Mouse (Mus musculus) forebrain, embryonic 14.5 days (tissue): ENCODE measurements around the gene Asphd2. TPM values are rescaled to one million over a fixed set of nuclear protein-coding genes. Genes with fewer than 3 reads are reported as not detected.

Experiments
- ATAC-seq: fragments of 200-750 bp; cut with Nextera tagmentation; 2 replicates; pipeline ENCODE4 v1.8.0; 2017; ENCODE audit warnings: mild to moderate bottlenecking, moderate library complexity
- DNase-seq: peaks from one replicate; pipeline ENCODE4 v3.0.0-alpha.2; 2015; ENCODE audit warnings: low spot score
- H3K27ac ChIP-seq: fragments of 300-500 bp; sonication (generic); 2 replicates; pipeline ENCODE4 v1.5.1; 2014; ENCODE audit warnings: low read depth, mild to moderate bottlenecking, control low read depth, low read length, moderate library complexity
- H3K27me3 ChIP-seq: fragments of 300-500 bp; sonication (generic); replicated peaks from 2 replicates; pipeline ENCODE4 v1.6.1; 2014; ENCODE audit warnings: low read length, control low read depth, mixed read lengths; ENCODE audit not compliant: control insufficient read depth, insufficient read depth
- H3K36me3 ChIP-seq: fragments of 300-500 bp; sonication (generic); 2 replicates; pipeline ENCODE4 v1.6.1; 2014; ENCODE audit warnings: low read length, control low read depth; ENCODE audit not compliant: control insufficient read depth, insufficient read depth
- H3K4me1 ChIP-seq: fragments of 300-500 bp; sonication (generic); 2 replicates; pipeline ENCODE4 v1.6.1; 2014; ENCODE audit warnings: antibody characterized with exemption, low read length, control low read depth; ENCODE audit not compliant: control insufficient read depth, insufficient read depth
- H3K4me2 ChIP-seq: fragments of 300-500 bp; sonication (generic); 2 replicates; pipeline ENCODE4 v1.6.1; 2014; ENCODE audit warnings: mild to moderate bottlenecking, control low read depth, low read length
- H3K4me3 ChIP-seq: fragments of 300-500 bp; sonication (generic); 2 replicates; pipeline ENCODE4 v1.5.1; 2014; ENCODE audit warnings: low read depth, low read length, control low read depth
- H3K9ac ChIP-seq: fragments of 300-500 bp; sonication (generic); 2 replicates; pipeline ENCODE4 v1.6.1; 2014; ENCODE audit warnings: mild to moderate bottlenecking, low read length, control low read depth, moderate library complexity
- H3K9me3 ChIP-seq: fragments of 300-500 bp; sonication (generic); replicated peaks from 2 replicates; pipeline ENCODE4 v1.6.1; 2016; ENCODE audit warnings: low read length, control low read depth, mixed read lengths; ENCODE audit not compliant: control insufficient read depth
- WGBS: fragments of 180-500 bp; shearing (Covaris S2); extraction: QIAGEN DNeasy Blood & Tissue Kit; methylation state at CpG from one replicate; pipeline ENCODE4 v1.1.7; 2014; 5-methylcytosine and 5-hydroxymethylcytosine counted together
- polyA plus RNA-seq: library from polyadenylated mRNA; unstranded; fragments of >200 nt; fragmentation: Nextera tagmentation; extraction: Ambion mirVana; gene quantifications from 2 replicates; pipeline ENCODE4 v1.2.1, GENCODE M21; 2014

Gene Asphd2
- polyA plus RNA-seq, 1 experiment from 2014 or later: 31.6 TPM

DNA sequence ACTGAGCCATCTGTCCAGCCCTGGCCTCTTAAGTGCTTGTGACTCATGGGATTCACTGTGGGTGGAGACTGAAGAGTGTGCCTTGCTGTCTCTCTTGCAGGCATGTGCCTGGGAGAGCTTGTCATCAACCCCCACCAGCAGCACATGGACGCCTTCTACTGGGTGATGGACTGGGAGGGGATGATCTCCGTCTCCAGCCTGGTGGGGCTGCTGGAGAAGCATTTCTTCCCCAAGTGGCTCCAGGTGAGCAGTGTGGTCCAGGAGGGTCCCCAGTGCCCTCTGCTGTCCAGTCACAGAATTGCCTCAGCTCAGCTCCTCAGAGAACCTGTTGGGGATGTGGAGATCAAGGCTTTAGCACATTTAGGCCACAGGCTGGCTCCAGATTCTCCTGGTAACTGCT is 59.2 kb downstream of the Asphd2 start:
- Histone ChIP-seq H3K4me2 (no peak overlapping the region), H3K27ac (no peak overlapping the region), H3K9me3 (no peaks in the 10 kb centered on the region), H3K4me3 (no peak overlapping the region), H3K27me3 (no peaks in the 10 kb centered on the region), H3K4me1 (no peaks in the 10 kb centered on the region), H3K9ac (no peak overlapping the region), H3K36me3 (peaks cover 90% of the 10 kb centered on the region)
- DNase-seq (peak; percentile 44), ATAC-seq (no peak)
- whole genome bisulfite sequencing: 17% methylated on average over 2 of the region's 2 CpGs

Other genes starting within 250 kb of the Asphd2 start
- gene Cryba4, start 142.3 kb downstream of the Asphd2 start, polyA plus RNA-seq: 1.4 and 2.2 TPM in 2 replicates
- gene Crybb1, start 139.1 kb downstream of the Asphd2 start, polyA plus RNA-seq: 2.5 and 4.6 TPM in 2 replicates
- 29.5 and 30.6 TPM in 2 replicates for gene Tpst2, start 118.2 kb downstream of the Asphd2 start, polyA plus RNA-seq
- gene Tfip11, start 68.5 kb downstream of the Asphd2 start, polyA plus RNA-seq: 19.0 and 25.2 TPM in 2 replicates
- 49.1 and 58.8 TPM in 2 replicates for gene Srrd, start 51.8 kb downstream of the Asphd2 start, polyA plus RNA-seq
- 26.2 and 27.0 TPM in 2 replicates for gene Hps4, start 51.8 kb downstream of the Asphd2 start, polyA plus RNA-seq
- gene Gm6583, start 38.8 kb downstream of the Asphd2 start, polyA plus RNA-seq: 0.08 and 0.10 TPM in 2 replicates
- 0.09 and 0.27 TPM in 2 replicates for gene Gm6588, start 54.6 kb upstream of the Asphd2 start, polyA plus RNA-seq
- gene Sez6l, start 182.3 kb upstream of the Asphd2 start, polyA plus RNA-seq: 22.1 and 27.9 TPM in 2 replicates